Mouse (Mus musculus): ENCODE measurements around the gene Ffar3. TPM values are rescaled to one million over a fixed set of nuclear protein-coding genes. Genes with fewer than 3 reads are reported as not detected.
A peak's percentile ranks its signal among the peaks of the same experiment; 100 is the strongest.

Gene Ffar3
- total RNA-seq (2021), result under 1 TPM; 0.24 to 0.32 TPM
- long read RNA-seq, experiment 1, partial matches to known transcripts, result 0 of 1 reads
- long read RNA-seq, experiment 1, other reads (novel, unspliced or antisense), result 0 of 1 reads
- long read RNA-seq, experiment 2, result 0 reads

GRCm38 (mm10) chr7:30856078-30856477, at the start of gene Ffar3:
Ffar3 (minus strand) TSS chr7:30856178.
- DNase-seq (ENCODE audit: low spot score in 2 of 2), result no peak

GRCm38 (mm10) chr7:30904042-30904441, 48.1 kb upstream of the Ffar3 start:
- DNase-seq (ENCODE audit: low spot score in 2 of 2), result peak in 1 of 2 experiments; percentile 24

GRCm38 (mm10) chr7:30895217-30895616, 39.2 kb upstream of the Ffar3 start:
- DNase-seq (ENCODE audit: low spot score in 2 of 2), result no peak

GRCm38 (mm10) chr7:30892515-30892914, 36.5 kb upstream of the Ffar3 start:
- DNase-seq (ENCODE audit: low spot score in 2 of 2), result no peak

- no peak for DNase-seq (ENCODE audit: low spot score in 2 of 2)
Measured at GRCm38 (mm10) chr7:30891746-30892145, 35.8 kb upstream of the Ffar3 start.

GRCm38 (mm10) chr7:30890681-30891080, 34.7 kb upstream of the Ffar3 start:
- no peak for DNase-seq (ENCODE audit: low spot score in 2 of 2)

- DNase-seq (ENCODE audit: low spot score in 2 of 2), result no peak
Measured at GRCm38 (mm10) chr7:30888786-30889185, 32.8 kb upstream of the Ffar3 start.

GRCm38 (mm10) chr7:30887568-30888188, 31.7 kb upstream of the Ffar3 start:
- DNase-seq (ENCODE audit: low spot score in 2 of 2), result no peak

GRCm38 (mm10) chr7:30886852-30887251, 30.9 kb upstream of the Ffar3 start:
- no peak for DNase-seq (ENCODE audit: low spot score in 2 of 2)

- no peak for DNase-seq (ENCODE audit: low spot score in 2 of 2)
Measured at GRCm38 (mm10) chr7:30884047-30884446, 28.1 kb upstream of the Ffar3 start.

- no peak for DNase-seq (ENCODE audit: low spot score in 2 of 2)
Measured at GRCm38 (mm10) chr7:30881367-30881766, 25.4 kb upstream of the Ffar3 start.

- DNase-seq (ENCODE audit: low spot score in 2 of 2), result no peak
Measured at GRCm38 (mm10) chr7:30880176-30880575, 24.2 kb upstream of the Ffar3 start, which contains the start of gene Cd22. Cd22 (minus strand) TSS chr7:30880342.

- DNase-seq (ENCODE audit: low spot score in 2 of 2), result no peak
Measured at GRCm38 (mm10) chr7:30878950-30879349, 23.0 kb upstream of the Ffar3 start.

- DNase-seq (ENCODE audit: low spot score in 2 of 2), result peak; percentile 58 to 65
Measured at GRCm38 (mm10) chr7:30873083-30873482, 17.1 kb upstream of the Ffar3 start.

- DNase-seq (ENCODE audit: low spot score in 2 of 2), result no peak
Measured at GRCm38 (mm10) chr7:30863386-30863785, 7.4 kb upstream of the Ffar3 start.

GRCm38 (mm10) chr7:30861464-30861863, 5.5 kb upstream of the Ffar3 start, which contains the start of gene Ffar1:
Ffar1 (minus strand) TSS chr7:30861564.
- no peak for DNase-seq (ENCODE audit: low spot score in 2 of 2)

- DNase-seq (ENCODE audit: low spot score in 2 of 2), result peak; percentile 57 to 65
Measured at GRCm38 (mm10) chr7:30859635-30860402, 3.8 kb upstream of the Ffar3 start.

GRCm38 (mm10) chr7:30859290-30859634, 3.3 kb upstream of the Ffar3 start:
- peak; percentile 70 to 77 for DNase-seq (ENCODE audit: low spot score in 2 of 2)

GRCm38 (mm10) chr7:30857746-30858145, 1.8 kb upstream of the Ffar3 start:
- no peak for DNase-seq (ENCODE audit: low spot score in 2 of 2)

GRCm38 (mm10) chr7:30851421-30851820, 4.6 kb downstream of the Ffar3 start:
- DNase-seq (ENCODE audit: low spot score in 2 of 2), result no peak

- DNase-seq (ENCODE audit: low spot score in 2 of 2), result no peak
Measured at GRCm38 (mm10) chr7:30847934-30848333, 8.0 kb downstream of the Ffar3 start.

- DNase-seq (ENCODE audit: low spot score in 2 of 2), result no peak
Measured at GRCm38 (mm10) chr7:30847386-30847785, 8.6 kb downstream of the Ffar3 start.

All from layer of hippocampus, postnatal 14 days (tissue).